In genomic region chr5:101112151-101112769, GRCm38 (mm10) we compare ENCODE assay signal across 16 mouse cellular contexts.
A peak's percentile ranks its signal among the peaks of the same experiment; 100 is the strongest.
DNase-seq lines count a peak whose midpoint lies in the region; ATAC-seq and TF ChIP-seq lines count a peak whose summit lies in the region.
"Had no signal": no experiment of that assay in that cellular context is flagged by ENCODE, and none has a peak within 500 bp of the region (broad histone marks: within the 10 kb centered on the region; RNA-seq: fewer than 3 reads in every experiment).

No protein-coding gene starts in this region.

- no peak for DNase-seq in lung, adult 2 months
- DNase-seq in brain, embryonic 14.5 days (ENCODE audit: low read depth), result peak; percentile 47
- DNase-seq in right cerebral cortex, postnatal 10 days (ENCODE audit: low spot score in 2 of 2), result no peak
- no peak for DNase-seq in cerebellum, postnatal 36 days
- DNase-seq in urinary bladder, postnatal 36 days (ENCODE audit: low spot score in 2 of 2), result no peak
- DNase-seq: cerebellum, adult 8-10 months; heart, postnatal 36 days; layer of hippocampus, adult 9-11 months; right cerebral cortex, postnatal 4 days; thymus, postnatal 14 days had no signal

- no peak for TF ChIP-seq POLR2A in lung, adult 2 months (IDR thresholded peaks at IDR 0.05; ENCODE audit: borderline replicate concordance, extremely low read depth, low read depth, low read length)
- TF ChIP-seq POLR2A in brain, embryonic 14.5 days (IDR thresholded peaks at IDR 0.05; ENCODE audit: borderline replicate concordance, extremely low read depth, insufficient read depth, insufficient read length, poor library complexity, severe bottlenecking), result no peak

- H3K36me3 ChIP-seq in lung, embryonic 16.5 days (ENCODE audit: control insufficient read depth, insufficient read depth, low read length), result no peaks in the 10 kb centered on the region
- H3K36me3 ChIP-seq in kidney, embryonic 15.5 days, result no peaks in the 10 kb centered on the region
- no peaks in the 10 kb centered on the region for H3K36me3 ChIP-seq in limb, embryonic 13.5 days
- H3K36me3 ChIP-seq: forebrain, embryonic 12.5 days; liver, embryonic 15.5 days had no signal

- no peak for TF ChIP-seq CTCF in lung, adult 2 months (IDR thresholded peaks at IDR 0.05; ENCODE audit: insufficient read depth, low read length)
- TF ChIP-seq CTCF in brain, embryonic 14.5 days (IDR thresholded peaks at IDR 0.05; ENCODE audit: borderline replicate concordance, extremely low read depth, insufficient read depth, insufficient read length), result no peak

- ATAC-seq in lung, embryonic 16.5 days (ENCODE audit: low read depth), result peak; percentile 56; the same call in 1 of the 2 replicates
- ATAC-seq in kidney, embryonic 15.5 days (replicated peaks; ENCODE audit: low FRiP score), result peak; percentile 80
- ATAC-seq in limb, embryonic 13.5 days (ENCODE audit: low FRiP score, low read depth), result peak; percentile 72; the same call in 1 of the 2 replicates

- peak overlapping the region; percentile 52; the same call in 1 of the 2 replicates for H3K27ac ChIP-seq in lung, embryonic 16.5 days (ENCODE audit: low read length)
- H3K27ac ChIP-seq in kidney, embryonic 15.5 days, result peak overlapping the region; percentile 79
- H3K27ac ChIP-seq in limb, embryonic 13.5 days, result peak overlapping the region; percentile 11; the same call in 1 of the 2 replicates
- H3K27ac ChIP-seq: forebrain, embryonic 12.5 days; liver, embryonic 15.5 days had no signal

- H3K9me3 ChIP-seq in lung, embryonic 16.5 days (ENCODE audit: control insufficient read depth, low read length), result no peaks in the 10 kb centered on the region
- no peaks in the 10 kb centered on the region for H3K9me3 ChIP-seq in kidney, embryonic 15.5 days (replicated peaks)
- no peaks in the 10 kb centered on the region for H3K9me3 ChIP-seq in limb, embryonic 13.5 days
- H3K9me3 ChIP-seq: forebrain, embryonic 12.5 days; liver, embryonic 15.5 days had no signal

- no peaks in the 10 kb centered on the region for H3K27me3 ChIP-seq in lung, embryonic 16.5 days (ENCODE audit: control insufficient read depth, insufficient read depth, low read depth, low read length)
- H3K27me3 ChIP-seq in kidney, embryonic 15.5 days, result no peaks in the 10 kb centered on the region
- H3K27me3 ChIP-seq in limb, embryonic 13.5 days, result no peaks in the 10 kb centered on the region
- H3K27me3 ChIP-seq: forebrain, embryonic 12.5 days; liver, embryonic 15.5 days; megakaryocyte, embryonic 14.5 days had no signal

- WGBS in lung, embryonic 16.5 days, result 23% methylated on average over 7 of the region's 7 CpGs
- WGBS in lung, adult 2 months, result 30% methylated on average over 7 of the region's 7 CpGs
- WGBS in kidney, embryonic 15.5 days, result 13% methylated on average over 7 of the region's 7 CpGs
- 11% methylated on average over 7 of the region's 7 CpGs for WGBS in limb, embryonic 13.5 days

- no peak overlapping the region for H3K4me3 ChIP-seq in lung, embryonic 16.5 days (ENCODE audit: low read length)
- H3K4me3 ChIP-seq in lung, adult 2 months (replicated peaks; ENCODE audit: extremely low read depth, low read depth, low read length), result no peak overlapping the region
- H3K4me3 ChIP-seq in kidney, embryonic 15.5 days (replicated peaks), result no peak overlapping the region
- no peak overlapping the region for H3K4me3 ChIP-seq in limb, embryonic 13.5 days
- H3K4me3 ChIP-seq: forebrain, embryonic 12.5 days; liver, embryonic 15.5 days; megakaryocyte, embryonic 14.5 days had no signal

- H3K4me1 ChIP-seq in lung, embryonic 16.5 days (replicated peaks; ENCODE audit: control insufficient read depth, insufficient read depth, low read length), result peaks cover 3% of the 10 kb centered on the region; the same call in 1 of the 2 replicates
- no peaks in the 10 kb centered on the region for H3K4me1 ChIP-seq in lung, adult 2 months (ENCODE audit: control insufficient read depth, insufficient read depth, low read length)
- peaks cover 32% of the 10 kb centered on the region for H3K4me1 ChIP-seq in kidney, embryonic 15.5 days
- H3K4me1 ChIP-seq in limb, embryonic 13.5 days, result peaks cover 37% of the 10 kb centered on the region
- H3K4me1 ChIP-seq: forebrain, embryonic 12.5 days; liver, embryonic 15.5 days; megakaryocyte, embryonic 14.5 days had no signal

- no peak overlapping the region for H3K9ac ChIP-seq in lung, embryonic 16.5 days (ENCODE audit: low read length)
- no peak overlapping the region for H3K9ac ChIP-seq in kidney, embryonic 15.5 days
- H3K9ac ChIP-seq in limb, embryonic 13.5 days, result no peak overlapping the region
- H3K9ac ChIP-seq: forebrain, embryonic 12.5 days; liver, embryonic 15.5 days had no signal

- H3K4me2 ChIP-seq in lung, embryonic 16.5 days (ENCODE audit: low read depth, low read length), result peak overlapping the region; percentile 21; the same call in 1 of the 2 replicates
- 0 out of 2 replicates have a peak overlapping the region, but pooled peaks have one; percentile 7 for H3K4me2 ChIP-seq in kidney, embryonic 15.5 days
- H3K4me2 ChIP-seq in limb, embryonic 13.5 days (replicated peaks), result peak overlapping the region; percentile 34; the same call in 1 of the 2 replicates
- H3K4me2 ChIP-seq: forebrain, embryonic 12.5 days; liver, embryonic 15.5 days had no signal

Comparison
In these comparisons a context has a peak if more than half of its experiments do, and no peak if none do; other contexts are left out.
1. H3K27ac ChIP-seq: peak in every context shown above with its lines; median percentile 79 in kidney, embryonic 15.5 days; 52 in lung, embryonic 16.5 days; 11 in limb, embryonic 13.5 days.